Mouse (Mus musculus) cortical plate, adult 2 months (tissue): ENCODE data around the gene Cdc6. TPM values are rescaled to one million over a fixed set of nuclear protein-coding genes. Genes with fewer than 3 reads are reported as not detected.

Experiments used
- H3K27ac ChIP-seq: fragments of 200-500 bp; 2 replicates; pipeline ENCODE4 v1.5.1; 2012; ENCODE audit warnings: low read length, control low read depth, inconsistent platforms; ENCODE audit not compliant: insufficient read depth
- H3K4me1 ChIP-seq: fragments of 200-500 bp; 2 replicates; pipeline ENCODE4 v1.6.1; 2011; ENCODE audit warnings: low read length; ENCODE audit not compliant: control insufficient read depth, insufficient read depth
- H3K4me3 ChIP-seq: fragments of 200-500 bp; 2 replicates; pipeline ENCODE4 v1.5.1; 2011; ENCODE audit warnings: mild to moderate bottlenecking, low read length, control low read depth; ENCODE audit not compliant: insufficient read depth
- CTCF ChIP-seq: fragments of 200-500 bp; IDR thresholded peaks from 2 replicates; pipeline ENCODE4 v1.5.1; 2011; ENCODE audit warnings: mild to moderate bottlenecking, control low read depth, low read length; ENCODE audit not compliant: insufficient read depth; ENCODE audit errors: extremely low read depth
- POLR2A ChIP-seq: fragments of 200-500 bp; IDR thresholded peaks from 2 replicates; pipeline ENCODE4 v1.6.1; 2011; ENCODE audit warnings: mild to moderate bottlenecking, low read length, control low read depth; ENCODE audit not compliant: insufficient read depth; ENCODE audit errors: extremely low read depth
- polyA plus RNA-seq: library from polyadenylated mRNA; depleted of rRNA; stranded (reverse); fragments of >200 nt; gene quantifications from 2 replicates; pipeline ENCODE4 v1.2.3, GENCODE M21; 2012

Cdc6 gene
- polyA plus RNA-seq, 1 experiment: 0.56 TPM

- TF ChIP-seq CTCF: no peak
- no peak for TF ChIP-seq POLR2A
- H3K27ac ChIP-seq: peak overlapping the region; percentile 32; the same call in 1 of the 2 replicates
- H3K4me3 ChIP-seq: peak overlapping the region; percentile 36
- peaks cover 7% of the 10 kb centered on the region; the same call in 1 of the 2 replicates for H3K4me1 ChIP-seq
Measured at GRCm38 (mm10) chr11:98936606-98937409, 29.2 kb downstream of the Cdc6 start.

- Histone ChIP-seq H3K4me3 (peak overlapping the region; percentile 36), H3K4me1 (peaks cover 8% of the 10 kb centered on the region), H3K27ac (peak overlapping the region; percentile 32; the same call in 1 of the 2 replicates)
- peak; percentile 24; the same call in 1 of the 2 replicates for TF ChIP-seq POLR2A
- no peak for TF ChIP-seq CTCF
Measured at GRCm38 (mm10) chr11:98937410-98937913, 29.9 kb downstream of the Cdc6 start.

GRCm38 (mm10) chr11:98937914-98938694, 30.5 kb downstream of the Cdc6 start:
- H3K4me3 ChIP-seq: peak overlapping the region; percentile 36

GRCm38 (mm10) chr11:98938701-98939083, 31.1 kb downstream of the Cdc6 start:
- TF ChIP-seq POLR2A: no peak
- no peak for TF ChIP-seq CTCF
- H3K4me3 ChIP-seq: peak overlapping the region; percentile 36; the same call in 1 of the 2 replicates
- no peak overlapping the region for H3K27ac ChIP-seq
- H3K4me1 ChIP-seq: peaks cover 10% of the 10 kb centered on the region

More at GRCm38 (mm10) chr11:98937914-98938694, 30.5 kb downstream of the Cdc6 start:
- Histone ChIP-seq H3K27ac (no peak overlapping the region), H3K4me1 (peaks cover 10% of the 10 kb centered on the region)
- TF ChIP-seq CTCF (no peak), POLR2A (no peak)

DNA sequence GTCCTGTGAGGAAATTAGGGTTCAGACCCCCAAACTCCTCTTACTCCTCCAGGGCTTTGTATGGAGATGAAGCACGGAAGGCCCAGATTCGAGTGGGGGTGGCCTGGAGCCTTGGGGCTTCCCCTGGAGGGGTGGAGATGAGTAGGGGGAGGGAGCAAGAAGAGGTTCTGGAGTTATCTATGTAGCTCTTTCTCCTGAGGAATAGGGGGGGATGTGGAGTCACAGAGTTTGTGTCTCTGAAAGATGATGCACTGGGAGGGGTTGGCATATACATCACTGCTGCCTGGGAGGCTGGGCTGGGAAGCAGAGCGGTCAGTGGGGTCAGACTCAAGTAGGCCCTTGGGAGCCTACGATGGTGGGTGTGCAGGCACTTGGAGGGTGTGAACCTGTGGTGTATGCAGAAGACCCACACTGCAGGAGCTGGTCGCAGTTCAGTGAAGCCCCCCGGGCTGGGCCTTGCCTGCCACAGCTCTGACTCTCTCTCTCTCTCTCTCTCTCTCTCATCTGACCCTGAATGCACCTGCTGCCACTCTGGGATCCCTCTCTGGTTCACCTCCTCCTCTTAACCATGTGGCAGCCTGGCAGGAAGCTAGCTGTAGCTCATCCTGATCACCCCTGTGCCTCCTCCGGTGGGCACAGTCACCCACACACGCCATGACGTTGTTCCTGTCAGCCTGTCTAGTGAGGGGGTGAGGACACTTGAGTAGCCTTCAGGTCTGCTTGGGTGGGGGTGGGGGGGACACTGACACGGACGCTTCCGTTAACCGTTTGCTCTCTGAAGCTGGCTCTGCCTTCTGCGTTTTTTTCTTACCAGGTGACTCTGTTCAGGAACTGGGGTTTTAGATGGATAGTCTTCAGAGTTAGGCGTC, 31.7 kb downstream of the Cdc6 start:
- TF ChIP-seq CTCF (no peak), POLR2A (no peak)
- Histone ChIP-seq H3K4me1 (peaks cover 10% of the 10 kb centered on the region), H3K4me3 (no peak overlapping the region), H3K27ac (no peak overlapping the region)

DNA sequence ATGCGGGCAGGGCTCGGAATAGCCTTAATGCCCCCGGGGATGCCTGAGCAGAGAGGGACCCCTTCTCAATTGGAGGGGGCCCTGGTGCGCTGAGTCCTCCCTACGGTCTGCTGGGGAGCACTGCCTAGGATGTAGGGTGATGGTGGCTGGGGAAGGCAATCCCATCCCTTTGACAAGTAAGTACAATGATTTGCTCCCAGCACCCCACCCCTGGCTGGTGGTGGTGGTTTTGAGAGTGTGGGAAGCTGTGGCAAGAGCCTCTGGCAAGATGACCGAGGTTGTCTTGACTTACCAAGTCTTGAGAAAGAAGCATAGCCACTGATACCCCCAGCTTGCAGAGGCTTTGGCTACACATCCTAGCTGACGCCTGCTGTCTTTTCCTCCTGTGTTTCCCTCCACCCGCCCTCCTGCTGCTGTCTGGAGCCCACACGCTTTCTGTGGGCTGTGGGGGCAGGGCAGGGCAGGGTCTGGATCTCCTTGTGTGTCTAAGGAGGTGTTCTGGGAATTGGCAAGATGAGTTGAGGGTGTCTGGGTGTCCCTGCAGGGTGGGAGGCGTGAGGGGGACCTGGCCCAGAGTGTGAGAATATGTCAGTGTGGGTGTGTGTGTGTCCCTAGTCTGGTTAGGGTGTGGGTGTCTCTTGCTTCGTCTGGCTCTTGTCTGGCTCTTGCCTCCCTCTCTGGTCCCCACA, 32.5 kb downstream of the Cdc6 start:
- Histone ChIP-seq H3K27ac (no peak overlapping the region), H3K4me1 (peaks cover 10% of the 10 kb centered on the region), H3K4me3 (no peak overlapping the region; the same call in 1 of the 2 replicates)
- no peak for TF ChIP-seq POLR2A
- no peak for TF ChIP-seq CTCF

DNA sequence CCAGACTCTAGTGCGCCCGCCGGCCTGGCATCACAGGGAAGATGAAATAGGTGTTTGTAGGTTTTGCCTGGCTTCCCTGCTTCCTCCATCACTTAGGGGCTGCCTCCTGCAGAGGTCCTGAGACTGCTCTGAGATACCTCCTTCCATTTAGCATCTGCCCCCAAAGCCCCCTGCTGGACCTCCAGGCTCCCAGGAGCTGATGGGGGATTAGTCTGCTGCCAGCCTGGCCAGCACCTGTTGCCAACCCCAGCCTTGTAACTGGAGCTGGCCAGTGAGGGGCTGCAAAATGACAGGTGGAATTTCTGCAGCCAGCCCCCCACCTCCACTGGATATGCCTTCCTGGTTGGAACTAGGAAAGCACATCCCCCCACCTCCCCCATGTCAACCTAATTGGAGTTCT, 33.2 kb downstream of the Cdc6 start:
- Histone ChIP-seq H3K27ac (peak overlapping the region; percentile 44; the same call in 1 of the 2 replicates), H3K4me3 (peak overlapping the region; percentile 25; the same call in 1 of the 2 replicates), H3K4me1 (peaks cover 10% of the 10 kb centered on the region)
- TF ChIP-seq POLR2A: no peak

GRCm38 (mm10) chr11:98941341-98941825, 33.8 kb downstream of the Cdc6 start:
- Histone ChIP-seq H3K4me3 (peak overlapping the region; percentile 25), H3K4me1 (peaks cover 10% of the 10 kb centered on the region), H3K27ac (peak overlapping the region; percentile 61)
- TF ChIP-seq CTCF (no peak), POLR2A (no peak)
